Mouse (Mus musculus) embryonic fibroblast, embryonic 13.5 days (primary cell): ENCODE measurements around the gene Rassf1. TPM values are rescaled to one million over a fixed set of nuclear protein-coding genes. Genes with fewer than 3 reads are reported as not detected.
A peak's percentile ranks its signal among the peaks of the same experiment; 100 is the strongest.
"Not testable (repeated sequence)": the region's sequence is repeated elsewhere in the genome, so short reads cannot be mapped to it uniquely, and the experiment has no call there.

Source experiments
- H3K27ac ChIP-seq: 2 replicates; pipeline ENCODE4 v1.5.1; 2012; ENCODE audit warnings: low read length, control low read depth, inconsistent platforms; ENCODE audit not compliant: insufficient read depth
- H3K4me1 ChIP-seq: 2 replicates; pipeline ENCODE4 v1.6.1; 2011; ENCODE audit warnings: low read length; ENCODE audit not compliant: control insufficient read depth, insufficient read depth
- H3K4me3 ChIP-seq: 2 replicates; pipeline ENCODE4 v1.5.1; 2011; ENCODE audit warnings: mild to moderate bottlenecking, control low read depth, low read length; ENCODE audit not compliant: insufficient read depth
- CTCF ChIP-seq: IDR thresholded peaks from 2 replicates; pipeline ENCODE4 v1.5.1; 2011; ENCODE audit warnings: mild to moderate bottlenecking, control low read depth, low read length, moderate library complexity, borderline replicate concordance; ENCODE audit not compliant: insufficient read depth
- POLR2A ChIP-seq: IDR thresholded peaks from 2 replicates; pipeline ENCODE4 v1.6.1; 2011; ENCODE audit warnings: low read depth, mild to moderate bottlenecking, control low read depth, low read length, moderate library complexity
- polyA plus RNA-seq: library from polyadenylated mRNA; stranded (reverse); fragments of >200 nt; gene quantifications from 2 replicates; pipeline ENCODE4 v1.2.4, GENCODE M21; 2011; ENCODE audit warnings: low read depth; ENCODE audit not compliant: missing spikeins, insufficient read length

Rassf1 gene
- polyA plus RNA-seq, 1 experiment = 72.6 TPM

- TF ChIP-seq CTCF (no peak), POLR2A (peak; percentile 68)
- Histone ChIP-seq H3K4me3 (peak overlapping the region; percentile 81), H3K4me1 (peaks cover 4% of the 10 kb centered on the region; the same call in 1 of the 2 replicates), H3K27ac (peak overlapping the region; percentile 31; the same call in 1 of the 2 replicates)
Measured at GRCm38 (mm10) chr9:107568331-107569261, 17.2 kb downstream of the Rassf1 start.

DNA sequence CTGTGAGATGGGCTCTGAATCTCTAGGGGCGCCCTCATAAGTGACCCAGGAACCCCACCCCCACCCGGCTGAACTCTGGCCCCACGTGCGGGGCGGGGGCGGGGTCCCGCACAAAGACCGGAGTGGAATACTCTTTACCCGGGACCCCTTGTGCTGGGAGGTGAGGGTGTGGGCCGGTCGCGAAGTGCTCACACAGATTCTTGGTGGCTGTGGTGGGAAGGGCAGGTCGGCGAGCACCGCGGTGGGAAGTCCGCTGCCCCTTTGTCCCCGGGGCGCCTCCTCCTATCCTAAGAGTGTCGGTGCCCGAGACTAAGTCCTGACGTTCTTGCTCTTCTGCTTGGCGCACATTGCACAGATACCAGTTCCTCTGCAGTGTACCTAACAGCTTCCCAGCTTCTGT is 17.9 kb downstream of the Rassf1 start:
- peak overlapping the region; percentile 81 for H3K4me3 ChIP-seq
- no peaks in the 10 kb centered on the region for H3K4me1 ChIP-seq
- H3K27ac ChIP-seq = peak overlapping the region; percentile 12; the same call in 1 of the 2 replicates
- TF ChIP-seq POLR2A = no peak
- no peak for TF ChIP-seq CTCF

GRCm38 (mm10) chr9:107570016-107570415 is 18.7 kb downstream of the Rassf1 start:
- Histone ChIP-seq H3K4me3 (peak overlapping the region; percentile 81), H3K4me1 (no peaks in the 10 kb centered on the region), H3K27ac (no peak overlapping the region)
- TF ChIP-seq POLR2A = no peak
- no peak for TF ChIP-seq CTCF

GRCm38 (mm10) chr9:107570845-107571244 is 19.5 kb downstream of the Rassf1 start:
- Histone ChIP-seq H3K4me3 (no peak overlapping the region), H3K27ac (no peak overlapping the region), H3K4me1 (no peaks in the 10 kb centered on the region)
- no peak for TF ChIP-seq POLR2A
- no peak for TF ChIP-seq CTCF

DNA sequence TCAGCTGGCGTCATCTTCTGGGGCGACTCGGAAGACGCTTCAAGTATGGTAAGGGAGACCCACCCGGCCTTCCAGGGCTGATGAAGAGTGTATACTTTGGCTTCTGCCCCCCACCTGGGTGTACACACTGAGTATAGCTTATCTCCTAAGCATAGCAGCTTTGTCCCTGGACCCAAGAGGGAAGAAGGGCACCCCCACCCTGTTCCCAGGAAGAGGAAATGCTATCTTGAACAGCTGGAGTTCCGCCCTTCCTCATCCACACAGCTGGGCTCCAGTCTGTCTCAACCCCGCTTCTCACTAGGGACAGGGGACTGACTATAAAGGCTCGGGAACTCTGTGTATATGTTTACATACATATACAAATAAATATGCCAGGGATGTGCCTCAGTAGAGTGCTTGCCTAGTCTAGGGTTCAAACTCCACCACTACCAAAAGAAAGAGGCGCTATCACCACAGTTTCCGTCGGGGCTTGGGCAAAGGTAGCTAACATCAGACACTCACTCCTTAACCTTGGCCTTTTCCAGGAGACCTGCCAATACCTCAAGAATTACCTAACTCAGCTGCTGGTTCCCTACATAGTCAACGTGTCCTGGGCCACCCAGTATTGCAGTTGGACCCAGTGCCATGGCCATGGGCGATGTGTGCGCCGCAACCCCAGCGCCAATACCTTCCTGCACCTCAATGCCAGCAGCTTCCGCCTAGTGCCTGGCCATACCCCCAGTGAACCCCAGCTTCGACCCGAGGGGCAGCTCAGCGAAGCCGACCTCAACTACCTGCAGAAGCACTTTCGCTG is 20.4 kb downstream of the Rassf1 start:
- Histone ChIP-seq H3K4me1 (no peaks in the 10 kb centered on the region), H3K27ac (no peak overlapping the region), H3K4me3 (no peak overlapping the region)
- TF ChIP-seq POLR2A (no peak), CTCF (no peak)

DNA sequence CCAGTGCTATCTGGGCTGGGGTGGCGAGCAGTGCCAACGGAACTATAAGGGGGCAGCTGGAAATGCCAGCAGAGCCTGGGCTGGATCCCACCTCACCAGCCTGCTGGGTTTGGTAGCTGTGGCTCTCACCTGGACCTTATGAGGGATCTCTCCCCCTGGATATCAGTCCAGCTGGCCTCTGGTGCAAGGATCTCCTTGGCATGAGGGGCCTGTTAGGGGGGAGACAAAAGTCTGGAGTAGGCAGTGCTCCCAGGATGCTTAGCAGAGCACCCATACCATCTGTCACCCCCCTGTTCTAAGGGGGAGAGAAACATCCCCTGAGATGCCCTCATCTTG is 20.9 kb downstream of the Rassf1 start:
- Histone ChIP-seq H3K4me3 (no peak overlapping the region), H3K27ac (no peak overlapping the region), H3K4me1 (no peaks in the 10 kb centered on the region)
- TF ChIP-seq CTCF = no peak
- no peak for TF ChIP-seq POLR2A

- not testable (repeated sequence) for H3K27ac ChIP-seq, H3K4me3 ChIP-seq, H3K4me1 ChIP-seq
Measured at GRCm38 (mm10) chr9:107573774-107574173, 22.4 kb downstream of the Rassf1 start.

DNA sequence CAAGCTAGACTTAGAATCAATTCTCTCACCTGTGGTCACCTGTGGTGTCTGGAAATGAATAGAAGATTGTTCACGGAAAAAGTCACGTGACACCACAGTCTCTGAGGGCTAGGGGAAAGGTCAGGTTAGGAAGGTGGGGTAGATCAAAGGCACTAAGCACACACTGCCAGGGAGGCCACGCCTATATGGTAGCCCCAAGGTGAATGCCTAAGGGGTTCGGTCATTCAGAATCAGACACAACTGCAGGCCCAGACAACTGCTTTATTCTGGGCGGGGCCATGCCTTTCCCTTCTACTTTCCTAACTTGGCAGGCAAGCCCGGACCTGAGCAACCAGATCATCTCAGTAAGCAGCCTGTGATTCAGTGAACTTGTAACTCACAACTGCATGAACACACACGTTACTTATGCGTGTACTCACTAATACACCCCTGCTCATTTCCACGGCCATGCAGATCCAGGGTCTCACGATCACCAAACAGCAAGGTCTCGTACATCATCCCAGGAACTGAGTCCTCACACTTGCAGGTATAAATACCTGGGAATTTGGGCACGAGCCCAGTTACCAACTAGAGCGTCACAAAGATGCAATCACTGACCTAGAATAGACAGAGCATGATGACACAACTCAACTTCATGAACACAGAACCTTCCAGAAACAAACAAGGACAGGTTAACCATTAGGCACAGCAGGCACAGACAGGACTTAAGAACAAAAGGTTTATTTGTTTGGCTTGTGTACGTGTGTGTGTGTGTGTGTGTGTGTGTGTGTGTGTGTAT is 24.4 kb downstream of the Rassf1 start:
- Histone ChIP-seq H3K4me3 (no peak overlapping the region), H3K27ac (peak overlapping the region; percentile 56), H3K4me1 (peaks cover 5% of the 10 kb centered on the region; the same call in 1 of the 2 replicates)
- TF ChIP-seq CTCF = no peak
- TF ChIP-seq POLR2A = no peak

DNA sequence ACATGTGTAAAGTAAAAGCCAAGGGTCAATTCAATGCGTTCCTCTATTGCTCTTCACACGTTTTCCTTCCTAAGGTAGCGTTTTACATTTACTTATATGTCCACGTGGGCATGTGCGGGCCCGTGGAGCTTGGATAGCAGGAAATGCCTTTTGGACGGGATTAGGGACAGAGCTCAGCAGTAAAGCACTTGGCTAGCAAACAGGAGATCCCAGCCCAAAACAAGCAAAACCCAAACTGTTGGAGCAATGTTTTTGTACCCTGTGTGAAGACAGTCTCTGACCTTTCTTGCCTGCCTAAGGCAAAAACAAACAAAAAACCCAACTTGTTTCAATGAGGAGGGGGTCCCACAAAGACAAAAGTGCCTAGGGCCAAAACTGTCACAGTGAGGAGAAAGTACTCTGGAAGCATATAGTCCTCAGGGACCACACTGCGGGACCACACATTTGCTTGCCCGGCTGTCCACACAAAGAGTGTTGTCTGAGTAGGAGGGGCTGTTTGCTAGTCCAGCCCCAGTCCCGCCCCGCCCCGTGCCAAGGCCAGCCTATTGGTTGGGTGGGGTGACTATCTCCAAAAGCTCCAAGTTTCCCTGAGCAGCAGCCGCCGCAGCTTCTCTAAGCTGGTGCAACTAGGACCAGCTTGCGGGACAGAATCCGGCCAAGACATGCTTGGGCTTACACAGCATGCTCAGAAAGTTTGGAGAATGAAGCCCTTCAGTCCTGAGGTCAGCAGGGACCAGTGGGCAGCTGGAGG is 25.2 kb downstream of the Rassf1 start, which contains the start of gene Hyal1:
Hyal1 (plus strand) TSS at position 571 of the 751 bp plus-strand sequence.
- TF ChIP-seq POLR2A = peak; percentile 91
- no peak for TF ChIP-seq CTCF
- Histone ChIP-seq H3K27ac (peak within 1 kb of the TSS; percentile 56), H3K4me1 (peaks cover 5% of the 10 kb centered on the region; the same call in 1 of the 2 replicates), H3K4me3 (peak within 1 kb of the TSS; percentile 37)
